Mouse (Mus musculus) lung, postnatal 25 days (tissue): ENCODE measurements around the gene Il11.
A peak's percentile ranks its signal among the peaks of the same experiment; 100 is the strongest.

Source experiments
- DNase-seq: peaks from one replicate; pipeline ENCODE4 v3.0.0; 2022; ENCODE audit warnings: low spot score

The Il11 gene

DNA sequence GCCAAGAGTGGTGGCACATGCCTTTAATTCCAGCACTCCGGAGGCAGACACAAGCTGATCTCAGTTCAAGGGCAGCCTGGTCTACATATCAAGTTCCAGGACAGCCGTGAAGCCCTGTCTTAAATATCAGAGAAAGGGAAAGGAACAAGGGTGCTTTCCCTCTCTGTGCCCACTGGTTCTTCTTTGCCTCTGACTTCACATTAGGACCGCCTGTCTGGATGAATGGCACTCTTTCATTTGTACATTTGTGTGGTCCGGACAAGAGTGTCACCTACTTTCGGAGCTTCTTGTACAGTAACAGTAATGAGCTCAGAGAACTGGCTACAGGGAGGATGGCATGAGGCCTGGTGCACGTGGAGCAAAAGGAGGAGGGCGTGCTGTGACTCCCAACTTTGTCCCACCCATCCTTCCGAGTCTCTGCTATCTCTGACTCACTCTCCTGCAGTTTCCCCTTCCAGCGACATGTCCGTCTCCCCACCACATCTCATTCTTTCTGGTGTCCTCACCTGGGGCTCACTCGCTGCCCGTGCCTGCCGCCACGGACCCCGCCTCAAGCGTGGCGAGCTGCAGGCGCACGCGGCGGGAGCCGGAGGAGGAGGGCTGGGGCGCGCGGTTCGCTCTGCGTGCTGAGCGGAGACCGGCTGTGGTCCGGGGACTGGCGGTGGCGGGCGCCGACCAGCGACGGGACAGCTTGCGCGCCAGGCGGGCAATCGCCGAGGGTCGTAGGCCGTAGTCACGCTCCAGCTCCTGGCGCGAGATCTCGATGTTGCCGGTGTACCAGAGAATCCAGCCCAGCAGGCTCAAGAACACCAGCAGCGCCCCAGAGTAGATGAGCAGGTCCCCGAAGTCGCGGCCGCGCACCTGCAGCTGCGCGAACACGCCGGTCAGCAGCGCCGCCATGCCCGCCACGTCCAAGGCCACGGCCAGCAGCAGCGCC is 6.1 kb upstream of the Il11 start:
- DNase-seq: peak; percentile 43

DNA sequence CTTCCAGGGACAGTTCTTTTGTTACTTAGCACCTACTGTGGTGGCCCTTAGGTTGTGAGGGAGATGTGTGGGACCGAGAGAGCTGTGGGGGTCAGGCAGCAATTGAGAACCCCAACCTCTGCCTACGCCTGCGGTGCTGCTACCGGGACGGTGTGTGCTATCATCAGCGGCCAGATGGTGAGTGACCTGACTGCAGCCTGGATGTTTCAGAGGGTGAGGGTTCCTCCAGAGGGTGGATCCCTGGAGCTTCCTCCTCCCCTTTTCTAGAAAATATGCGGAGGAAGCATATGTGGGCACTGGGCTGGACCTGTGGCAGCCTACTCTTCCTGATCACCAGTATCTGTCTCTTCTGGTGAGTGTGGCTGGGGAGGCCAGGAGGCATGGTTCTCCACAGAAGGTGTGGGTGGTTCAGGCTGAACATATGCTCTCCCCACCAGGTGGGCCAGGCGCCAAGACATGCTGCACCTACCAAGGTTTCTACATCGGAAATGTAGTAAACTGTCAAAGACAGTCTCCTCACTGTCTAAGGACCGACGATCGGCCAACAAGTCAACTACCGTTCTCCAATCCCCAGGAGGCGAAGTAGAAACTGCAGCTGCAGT is 1.1 kb upstream of the Il11 start:
- DNase-seq: no peak

DNA sequence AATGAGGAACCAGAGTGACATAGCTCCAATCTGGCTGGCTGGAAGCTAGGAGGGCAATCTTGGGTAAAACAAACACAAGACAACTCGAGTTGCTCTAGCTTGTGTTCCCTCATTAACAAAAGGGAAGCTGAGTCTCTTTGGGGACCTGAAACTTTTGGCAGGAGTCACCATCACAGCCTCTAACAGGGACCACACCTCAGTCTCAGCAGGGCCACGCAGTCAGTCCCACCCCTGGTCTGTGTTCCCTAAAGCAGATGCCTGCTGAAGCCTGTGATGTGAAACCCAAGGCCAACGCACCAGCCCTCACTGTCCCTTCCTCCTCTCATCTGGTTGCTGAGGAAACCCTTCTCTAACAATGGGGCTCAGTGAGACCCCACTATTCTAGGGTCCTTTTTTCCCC is 529 bp downstream of the Il11 start:
- DNase-seq: no peak

DNA sequence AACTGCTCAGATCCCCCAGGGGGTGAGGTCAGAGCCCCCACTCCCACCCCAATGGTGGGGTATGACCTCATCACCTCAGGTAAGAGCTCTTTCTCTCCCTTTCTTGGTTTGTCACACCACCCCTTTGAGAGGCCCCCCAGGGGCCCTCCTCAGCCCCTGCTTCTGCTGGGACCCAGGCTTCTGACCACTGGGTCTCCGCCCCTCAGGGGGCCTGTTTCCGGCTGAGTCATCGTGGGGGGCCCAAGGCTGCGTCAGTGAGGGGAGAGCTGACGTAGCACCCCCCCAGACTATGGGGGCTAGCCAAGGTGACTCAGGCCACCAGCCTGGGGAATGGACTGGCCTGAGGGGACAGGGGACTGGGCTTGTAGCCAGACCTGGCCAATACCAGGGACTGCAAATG is 2.7 kb downstream of the Il11 start:
- DNase-seq: no peak

DNA sequence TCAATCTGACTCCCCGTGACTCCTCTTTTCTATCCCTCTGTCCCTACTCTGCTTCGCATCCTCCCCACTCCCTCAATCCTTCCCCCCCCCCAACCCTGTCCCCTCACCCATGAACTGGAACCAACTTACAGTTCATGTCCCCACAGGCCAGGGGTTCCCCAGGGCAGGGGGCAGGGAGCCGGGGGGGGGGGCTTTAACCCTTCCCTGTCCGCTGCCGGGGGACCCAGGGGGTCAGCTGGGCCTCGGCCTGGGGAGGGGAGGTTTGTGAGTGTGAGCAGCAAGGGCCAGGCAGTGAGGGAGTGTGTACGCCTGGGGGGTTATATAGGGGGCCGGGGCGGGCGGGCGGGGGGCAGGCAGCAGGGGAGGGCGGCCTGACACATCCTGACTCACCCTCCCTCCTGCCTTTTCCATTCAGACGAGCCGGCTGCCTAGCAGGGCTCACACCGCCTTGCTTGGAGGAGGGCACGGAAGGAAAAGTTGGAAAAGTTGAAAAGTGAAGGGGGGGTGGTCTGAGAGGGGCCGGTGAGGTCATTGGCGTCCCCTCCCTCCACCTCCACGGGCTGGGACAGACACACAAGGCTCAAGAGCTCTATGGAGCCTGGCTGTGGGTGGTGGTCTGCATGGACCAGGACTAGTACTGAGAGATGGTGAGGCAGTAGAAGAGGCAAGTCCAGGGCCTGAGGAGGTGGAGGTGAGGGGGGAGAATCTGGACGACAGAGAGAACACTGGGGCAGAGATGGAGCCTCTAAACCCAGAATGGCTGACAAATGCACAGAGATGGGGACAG is 4.6 kb downstream of the Il11 start:
- DNase-seq: no peak

- peak; percentile 54 for DNase-seq
These were observed 5.5 kb downstream of the Il11 start for GRCm38 (mm10) chr7:4776861-4777830.

DNA sequence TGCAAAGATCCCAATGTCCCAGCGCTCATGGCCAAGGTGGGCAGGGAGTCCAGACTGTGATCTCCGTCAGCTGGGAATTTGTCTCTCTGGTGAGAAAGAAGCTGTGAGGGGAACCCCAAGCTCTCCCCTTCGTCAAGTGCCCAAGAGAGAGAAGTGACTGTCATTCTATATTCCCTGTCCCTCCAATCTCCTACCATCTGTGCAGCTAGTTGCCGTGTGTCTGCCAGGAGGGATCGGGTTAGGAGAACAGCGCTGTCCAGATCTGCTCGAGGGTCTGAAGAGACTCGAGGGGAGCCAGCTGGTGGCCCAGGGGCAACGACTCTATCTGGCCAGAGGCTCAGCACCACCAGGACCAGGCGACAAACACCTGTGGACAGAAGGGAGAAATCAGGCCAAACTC is 6.5 kb downstream of the Il11 start:
- no peak for DNase-seq

- no peak for DNase-seq
These were observed 11.5 kb downstream of the Il11 start, which contains the start of gene Fam71e2 for GRCm38 (mm10) chr7:4771202-4771601. Fam71e2 (minus strand) TSS chr7:4771302.

DNA sequence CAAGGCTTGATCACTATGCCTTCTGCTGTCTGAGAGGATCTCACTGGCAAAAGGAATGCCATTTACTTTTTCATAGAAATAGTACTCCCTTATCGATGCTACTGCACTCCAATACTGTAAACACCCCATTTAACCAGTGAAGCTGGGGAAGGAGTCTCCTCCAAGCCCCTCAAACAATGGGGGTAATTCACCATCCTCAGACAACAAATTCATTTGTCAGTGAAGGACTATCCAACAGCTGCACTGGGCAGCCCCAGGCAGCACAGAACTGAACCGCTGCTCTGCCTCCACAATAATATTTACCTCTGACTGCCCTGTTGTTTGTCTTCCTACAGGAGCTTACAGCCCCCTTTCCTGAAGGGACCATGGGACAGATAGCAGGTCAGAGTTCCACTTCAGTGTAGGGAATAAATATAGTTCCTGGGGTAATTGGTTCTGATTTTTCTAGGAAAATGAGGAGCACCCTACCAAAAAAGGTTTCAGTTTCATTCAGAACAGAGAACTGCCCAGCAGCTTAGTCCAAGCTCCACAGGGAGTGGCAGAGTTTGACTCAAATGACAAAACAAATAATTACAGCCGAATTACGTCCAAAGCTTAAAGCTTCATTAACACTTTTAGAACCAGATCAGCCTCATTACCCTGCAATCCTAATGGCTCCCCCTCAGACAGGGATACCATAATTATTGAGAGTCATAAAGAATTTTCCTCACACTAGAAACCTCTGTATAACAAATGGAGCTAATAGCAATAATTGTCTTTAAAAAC is 17.5 kb downstream of the Il11 start:
- DNase-seq: no peak

- no peak for DNase-seq
These were observed 23.0 kb downstream of the Il11 start for GRCm38 (mm10) chr7:4759670-4760069.

- DNase-seq: peak; percentile 85
These were observed 29.7 kb downstream of the Il11 start, which contains the start of gene Cox6b2 for GRCm38 (mm10) chr7:4752821-4753570. Cox6b2 (minus strand) TSS chr7:4753094.

DNA sequence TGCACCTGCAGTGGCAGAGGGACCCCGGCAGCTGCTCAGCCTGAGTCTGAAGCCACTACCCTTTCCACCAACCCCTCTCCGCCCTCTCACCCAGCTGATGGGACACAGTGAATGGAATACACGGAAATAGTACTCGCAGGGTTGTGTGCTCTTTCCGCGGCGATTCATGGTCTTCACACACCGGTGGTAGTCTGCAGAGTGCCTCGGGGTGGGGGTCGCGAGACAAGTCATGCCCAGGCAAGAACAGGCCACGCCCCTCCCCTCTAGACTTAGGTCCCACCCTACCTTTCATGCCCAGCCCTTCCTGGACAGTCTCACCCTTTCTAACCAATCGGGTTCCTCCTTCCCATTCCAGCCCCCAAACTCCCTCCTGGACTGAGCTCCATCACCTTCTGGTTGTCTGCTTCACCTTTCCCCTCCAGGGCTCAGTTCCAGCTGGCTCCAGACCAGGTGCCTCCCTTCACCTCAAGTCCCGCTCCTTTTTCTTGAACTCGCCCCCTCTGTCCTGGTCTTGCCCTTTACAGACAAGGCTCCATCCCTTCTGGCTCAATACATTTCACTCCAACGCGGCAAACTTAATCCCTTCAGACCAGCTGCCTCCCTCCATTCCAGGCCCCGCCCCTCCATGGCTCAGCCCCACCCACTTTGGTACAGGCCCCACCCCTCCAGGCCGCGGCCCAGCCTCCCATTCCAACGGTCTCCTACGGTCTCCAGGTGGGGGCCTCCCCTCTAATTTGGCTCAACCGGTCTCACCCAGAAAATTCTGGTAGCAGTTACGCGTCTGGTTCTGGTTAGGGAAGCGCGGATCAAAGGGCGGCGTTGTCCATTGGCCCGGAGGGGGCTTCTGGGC is 30.5 kb downstream of the Il11 start:
- DNase-seq: peak; percentile 21

GRCm38 (mm10) chr7:4749169-4749568 is 33.5 kb downstream of the Il11 start:
- no peak for DNase-seq

DNA sequence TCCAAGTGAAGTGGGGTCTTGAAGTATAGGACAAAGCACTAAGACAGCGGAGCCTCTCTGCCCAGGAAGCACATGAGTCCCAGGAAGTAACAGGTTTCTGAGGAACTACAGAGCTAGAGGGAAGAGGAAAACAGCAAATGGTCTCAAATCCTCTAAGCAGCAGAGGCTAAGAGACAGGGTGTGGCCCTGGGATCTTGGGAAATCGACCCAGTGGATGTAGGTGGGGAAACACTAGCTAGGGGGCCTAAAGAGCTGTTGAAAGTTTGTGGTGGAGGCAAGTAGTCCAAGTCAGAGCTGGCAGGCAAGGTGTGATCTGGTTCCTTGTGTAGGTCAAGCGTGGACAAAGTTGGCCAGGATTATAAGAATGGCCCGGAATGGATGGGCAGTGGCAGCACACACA is 34.3 kb downstream of the Il11 start:
- DNase-seq: no peak

DNA sequence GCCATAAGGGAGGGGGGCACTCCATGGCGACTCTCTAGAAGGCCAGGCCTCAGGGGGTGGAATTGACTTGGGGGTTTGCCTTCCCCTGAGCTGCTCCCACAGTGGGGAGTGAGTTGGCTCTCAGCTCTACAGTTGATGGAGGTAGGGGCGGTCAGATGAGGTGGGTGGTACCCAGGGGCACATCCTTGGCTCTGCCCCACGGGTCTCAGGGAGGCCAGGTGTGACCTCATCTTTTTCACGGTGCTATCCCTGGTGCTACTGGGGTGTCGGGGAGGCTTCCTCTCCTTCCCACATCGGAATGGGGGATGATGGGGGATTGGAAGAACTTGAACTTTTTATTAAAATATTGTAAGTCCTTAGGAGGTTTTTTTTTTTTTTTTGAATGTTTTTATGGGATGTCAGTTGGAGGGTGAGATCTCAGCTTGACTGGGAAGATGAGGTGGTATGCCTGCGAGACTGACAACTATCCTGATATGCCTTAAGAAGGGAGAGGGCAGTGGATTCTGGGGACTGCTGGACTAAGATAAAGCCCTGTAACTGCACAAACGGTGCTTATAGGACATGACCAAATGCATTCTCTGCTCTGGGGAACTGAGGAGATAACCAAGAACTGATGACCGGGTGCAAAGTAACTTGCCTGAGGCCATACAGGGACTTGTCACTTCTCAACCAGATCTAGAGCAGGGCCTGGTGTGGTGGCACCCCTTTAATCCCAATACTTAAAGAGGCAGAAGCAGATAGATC is 35.3 kb downstream of the Il11 start:
- DNase-seq: no peak

- no peak for DNase-seq
These were observed 36.2 kb downstream of the Il11 start for GRCm38 (mm10) chr7:4746326-4746980.

GRCm38 (mm10) chr7:4744886-4745285 is 37.8 kb downstream of the Il11 start:
- DNase-seq: no peak

- peak; percentile 54 for DNase-seq
These were observed 39.3 kb downstream of the Il11 start for GRCm38 (mm10) chr7:4743354-4743753.
